Mouse (Mus musculus) CH12.LX (cell line): ENCODE measurements at regions not wholly inside any gene's neighbourhood (a gene's known extent, or its start where the extent isn't known, plus 50 kb on each side); places are given as distances from the start of the nearest gene placed in this dataset.

Source experiments
- DNase-seq: peaks from one replicate; pipeline ENCODE4 v3.0.0-alpha.2; 2013; ENCODE audit errors: extremely low read depth
- H3K27ac ChIP-seq: 2 replicates; pipeline ENCODE4 v1.5.1; 2012; ENCODE audit warnings: low read depth, mild to moderate bottlenecking, control low read depth, moderate library complexity; ENCODE audit not compliant: insufficient read depth
- H3K27me3 ChIP-seq: replicated peaks from 2 replicates; pipeline ENCODE3; 2012; ENCODE audit warnings: inconsistent platforms
- H3K36me3 ChIP-seq, 2 experiments: replicated peaks in 1 of 2; 2 replicates each; pipeline versions ENCODE3 to v1.6.1; 2012; ENCODE audit warnings: inconsistent platforms in 1 of 2, low read length in 1 of 2, mild to moderate bottlenecking in 1 of 2, mixed read lengths in 1 of 2, moderate library complexity in 1 of 2; ENCODE audit not compliant: control insufficient read depth in 1 of 2, insufficient read depth in 1 of 2
- H3K4me1 ChIP-seq, 2 experiments: 2 replicates each; pipeline ENCODE4 v1.6.1; 2012; ENCODE audit warnings: inconsistent platforms in 1 of 2, moderate library complexity in 1 of 2; ENCODE audit not compliant: insufficient read depth in 2 of 2, control insufficient read depth in 1 of 2
- H3K4me2 ChIP-seq: 2 replicates; pipeline ENCODE4 v1.6.1; 2012; ENCODE audit warnings: low read depth, mild to moderate bottlenecking, control low read depth; ENCODE audit not compliant: poor library complexity, insufficient read depth, severe bottlenecking
- H3K4me3 ChIP-seq, 3 experiments: fragments of 150-350 bp in 1 of 3; sonication (generic) in 1 of 3; replicated peaks in 1 of 3; 2 replicates each; pipeline versions ENCODE3 to v1.5.1; 2011 to 2012; ENCODE audit warnings: low read depth in 2 of 3, low read length in 2 of 3, mild to moderate bottlenecking in 2 of 3, moderate library complexity in 2 of 3, control low read depth in 1 of 3, improper control_type of control experiment in 1 of 3, inconsistent platforms in 1 of 3, mixed read lengths in 1 of 3; ENCODE audit not compliant: poor library complexity in 1 of 3
- H3K79me2 ChIP-seq: replicated peaks from 2 replicates; pipeline ENCODE4 v1.6.1; 2012; ENCODE audit warnings: mild to moderate bottlenecking, moderate library complexity; ENCODE audit not compliant: control insufficient read depth, poor library complexity, insufficient read depth, severe bottlenecking; ENCODE audit errors: extremely low read depth
- H3K9ac ChIP-seq: 2 replicates; pipeline ENCODE4 v1.6.1; 2012; ENCODE audit warnings: low read depth, mild to moderate bottlenecking, control low read depth, moderate library complexity; ENCODE audit not compliant: insufficient read depth
- H3K9me3 ChIP-seq: replicated peaks from 2 replicates; pipeline ENCODE3; 2012; ENCODE audit warnings: low read length, inconsistent platforms, mixed read lengths
- CHD1 ChIP-seq: IDR thresholded peaks from 2 replicates; pipeline ENCODE4 v1.6.1; 2012; ENCODE audit warnings: low read depth, low read length, improper control_type of control experiment, inconsistent platforms
- IRF4 ChIP-seq: IDR thresholded peaks from 2 replicates; pipeline ENCODE4 v1.6.1; 2014; ENCODE audit warnings: low read depth, mild to moderate bottlenecking, inconsistent platforms, low read length, improper control_type of control experiment
- MAFK ChIP-seq: IDR thresholded peaks from 2 replicates; pipeline ENCODE4 v1.6.1; 2011; ENCODE audit warnings: low read length, improper control_type of control experiment; ENCODE audit not compliant: insufficient replicate concordance
- MAZ ChIP-seq: IDR thresholded peaks from 2 replicates; pipeline ENCODE4 v1.6.1; 2012; ENCODE audit warnings: low read depth, mild to moderate bottlenecking, inconsistent platforms, low read length, improper control_type of control experiment, moderate library complexity
- SIN3A ChIP-seq: IDR thresholded peaks from 2 replicates; pipeline ENCODE4 v1.6.1; 2012; ENCODE audit warnings: low read length, improper control_type of control experiment, inconsistent platforms
- SMC3 ChIP-seq: IDR thresholded peaks from 2 replicates; pipeline ENCODE4 v1.6.1; 2011; ENCODE audit warnings: low read depth, low read length, improper control_type of control experiment
- TBP ChIP-seq: conservative IDR thresholded peaks from 2 replicates; pipeline ENCODE4 v1.6.1; 2011; ENCODE audit warnings: low read depth, low read length, improper control_type of control experiment
- TCF12 ChIP-seq: IDR thresholded peaks from 2 replicates; pipeline ENCODE4 v1.6.1; 2014; ENCODE audit warnings: low read depth, mild to moderate bottlenecking, inconsistent platforms, low read length, improper control_type of control experiment
- ZKSCAN1 ChIP-seq: IDR thresholded peaks from 2 replicates; pipeline ENCODE4 v1.6.1; 2012; ENCODE audit warnings: low read depth, inconsistent platforms, low read length, improper control_type of control experiment, borderline replicate concordance
- ZNF384 ChIP-seq: IDR thresholded peaks from 2 replicates; pipeline ENCODE4 v1.6.1; 2012; ENCODE audit warnings: low read depth, low read length, improper control_type of control experiment, inconsistent platforms
- dilution Hi-C: fragments of 300-500 bp; cut with MboI; formaldehyde crosslinking; loops from 2 replicates; pipeline ENCODE4 v1.14.3; 2020; ENCODE audit warnings: low sequenced_read_pairs; ENCODE audit not compliant: extremely low pct_unique_long_range_greater_than_20kb, extremely low pct_ligation_motif_present
- in situ Hi-C: fragments of 300-500 bp; cut with MboI; formaldehyde crosslinking; loops from 3 replicates; pipeline ENCODE4 v1.14.3; 2019; ENCODE audit warnings: low sequenced_read_pairs, low pct_ligation_motif_present, low pct_unique_long_range_greater_than_20kb, mixed read lengths

GRCm38 (mm10) chr12:35395211-35395610, 139.6 kb downstream of the Ahr start:
- H3K27me3 ChIP-seq: no peaks in the 10 kb centered on the region
- no peaks in the 10 kb centered on the region for H3K9me3 ChIP-seq
- no peak for TF ChIP-seq SMC3
- no peak for TF ChIP-seq TCF12
- TF ChIP-seq SIN3A: no peak
- TF ChIP-seq ZNF384: no peak
- no peaks in the 10 kb centered on the region for H3K79me2 ChIP-seq
- no peak for DNase-seq
- H3K4me1 ChIP-seq: peaks cover 0 to 14% of the 10 kb centered on the region in 2 experiments; a peak in 2 of 4 replicates
- no peaks in the 10 kb centered on the region for H3K36me3 ChIP-seq
- no peak overlapping the region for H3K9ac ChIP-seq
- H3K4me3 ChIP-seq: no peak overlapping the region
- H3K27ac ChIP-seq: no peak overlapping the region
- no peak overlapping the region for H3K4me2 ChIP-seq
- dilution Hi-C loops (no loop called here), in situ Hi-C loops (no loop called here)

DNA sequence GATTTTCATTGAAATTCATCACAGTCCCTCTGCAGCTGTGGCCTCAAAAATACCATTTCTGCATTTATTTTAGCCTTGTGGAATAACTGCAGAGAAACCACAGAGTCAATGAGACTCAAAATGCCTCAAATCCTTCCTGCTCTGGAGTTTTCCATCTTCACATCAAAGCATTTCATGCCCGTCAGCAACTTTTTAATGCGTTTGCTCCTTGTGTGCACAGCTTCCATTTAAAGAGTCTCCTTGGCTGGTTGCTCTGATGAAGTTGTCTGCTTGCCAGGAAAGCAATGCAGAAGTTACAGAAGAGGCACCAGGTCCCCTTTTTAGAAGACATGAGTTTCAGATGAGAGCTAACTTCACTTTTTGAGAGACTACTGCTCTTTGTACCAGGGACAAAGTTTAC, 142.7 kb downstream of the Ahr start:
- Histone ChIP-seq H3K4me2 (no peak overlapping the region), H3K27ac (no peak overlapping the region), H3K27me3 (no peaks in the 10 kb centered on the region), H3K36me3 (no peaks in the 10 kb centered on the region), H3K4me1 (peaks cover 0 to 14% of the 10 kb centered on the region in 2 experiments; a peak in 2 of 4 replicates), H3K79me2 (no peaks in the 10 kb centered on the region), H3K4me3 (no peak overlapping the region), H3K9me3 (no peaks in the 10 kb centered on the region), H3K9ac (no peak overlapping the region)
- TF ChIP-seq MAZ (no peak), TBP (no peak), ZKSCAN1 (no peak), CHD1 (no peak), MAFK (no peak), IRF4 (no peak)
- DNase-seq: no peak
- dilution Hi-C loops (no loop called here), in situ Hi-C loops (no loop called here)

- H3K4me2 ChIP-seq: no peak overlapping the region
- no peaks in the 10 kb centered on the region for H3K79me2 ChIP-seq
- no peak overlapping the region for H3K4me3 ChIP-seq
- H3K9me3 ChIP-seq: no peaks in the 10 kb centered on the region
- H3K27ac ChIP-seq: no peak overlapping the region
- no peaks in the 10 kb centered on the region for H3K27me3 ChIP-seq
- dilution Hi-C loops (no loop called here), in situ Hi-C loops (no loop called here)
- DNase-seq: no peak
- TF ChIP-seq TBP: no peak
- TF ChIP-seq, all 38 proteins: peak for 0
- Histone ChIP-seq H3K4me1 (peaks cover 0 to 14% of the 10 kb centered on the region in 2 experiments; a peak in 2 of 4 replicates), H3K36me3 (no peaks in the 10 kb centered on the region), H3K9ac (no peak overlapping the region)
Measured at GRCm38 (mm10) chr12:35390266-35390665, 144.6 kb downstream of the Ahr start.
